Mouse (Mus musculus) spleen, postnatal 36 days (tissue): ENCODE measurements around the gene Gm20388.

Experiments used
- DNase-seq, 2 experiments: peaks; one replicate each; pipeline ENCODE4 v3.0.0; 2022; ENCODE audit warnings: low spot score in 2 of 2, mixed read lengths in 1 of 2

Gene Gm20388

DNA sequence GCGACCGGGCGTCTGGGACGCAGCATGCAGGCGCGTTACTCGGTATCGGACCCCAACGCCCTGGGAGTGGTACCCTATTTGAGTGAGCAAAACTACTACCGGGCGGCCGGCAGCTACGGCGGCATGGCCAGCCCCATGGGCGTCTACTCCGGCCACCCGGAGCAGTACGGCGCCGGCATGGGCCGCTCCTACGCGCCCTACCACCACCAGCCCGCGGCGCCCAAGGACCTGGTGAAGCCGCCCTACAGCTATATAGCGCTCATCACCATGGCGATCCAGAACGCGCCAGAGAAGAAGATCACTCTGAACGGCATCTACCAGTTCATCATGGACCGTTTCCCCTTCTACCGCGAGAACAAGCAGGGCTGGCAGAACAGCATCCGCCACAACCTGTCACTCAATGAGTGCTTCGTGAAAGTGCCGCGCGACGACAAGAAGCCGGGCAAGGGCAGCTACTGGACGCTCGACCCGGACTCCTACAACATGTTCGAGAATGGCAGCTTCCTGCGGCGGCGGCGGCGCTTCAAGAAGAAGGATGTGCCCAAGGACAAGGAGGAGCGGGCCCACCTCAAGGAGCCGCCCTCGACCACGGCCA is 1206.0 kb downstream of the Gm20388 start:
- DNase-seq, result no peak

DNA sequence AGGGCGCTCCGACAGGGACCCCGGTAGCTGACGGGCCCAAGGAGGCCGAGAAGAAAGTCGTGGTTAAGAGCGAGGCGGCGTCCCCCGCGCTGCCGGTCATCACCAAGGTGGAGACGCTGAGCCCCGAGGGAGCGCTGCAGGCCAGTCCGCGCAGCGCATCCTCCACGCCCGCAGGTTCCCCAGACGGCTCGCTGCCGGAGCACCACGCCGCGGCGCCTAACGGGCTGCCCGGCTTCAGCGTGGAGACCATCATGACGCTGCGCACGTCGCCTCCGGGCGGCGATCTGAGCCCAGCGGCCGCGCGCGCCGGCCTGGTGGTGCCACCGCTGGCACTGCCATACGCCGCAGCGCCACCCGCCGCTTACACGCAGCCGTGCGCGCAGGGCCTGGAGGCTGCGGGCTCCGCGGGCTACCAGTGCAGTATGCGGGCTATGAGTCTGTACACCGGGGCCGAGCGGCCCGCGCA is 1206.6 kb downstream of the Gm20388 start:
- DNase-seq, result no peak

DNA sequence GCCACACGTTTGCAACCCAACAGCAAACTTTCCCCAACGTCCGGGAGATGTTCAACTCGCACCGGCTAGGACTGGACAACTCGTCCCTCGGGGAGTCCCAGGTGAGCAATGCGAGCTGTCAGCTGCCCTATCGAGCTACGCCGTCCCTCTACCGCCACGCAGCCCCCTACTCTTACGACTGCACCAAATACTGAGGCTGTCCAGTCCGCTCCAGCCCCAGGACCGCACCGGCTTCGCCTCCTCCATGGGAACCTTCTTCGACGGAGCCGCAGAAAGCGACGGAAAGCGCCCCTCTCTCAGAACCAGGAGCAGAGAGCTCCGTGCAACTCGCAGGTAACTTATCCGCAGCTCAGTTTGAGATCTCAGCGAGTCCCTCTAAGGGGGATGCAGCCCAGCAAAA is 1207.3 kb downstream of the Gm20388 start:
- DNase-seq, result no peak

GRCm38 (mm10) chr8:121118634-121119420 is 1208.2 kb downstream of the Gm20388 start:
- no peak for DNase-seq

DNA sequence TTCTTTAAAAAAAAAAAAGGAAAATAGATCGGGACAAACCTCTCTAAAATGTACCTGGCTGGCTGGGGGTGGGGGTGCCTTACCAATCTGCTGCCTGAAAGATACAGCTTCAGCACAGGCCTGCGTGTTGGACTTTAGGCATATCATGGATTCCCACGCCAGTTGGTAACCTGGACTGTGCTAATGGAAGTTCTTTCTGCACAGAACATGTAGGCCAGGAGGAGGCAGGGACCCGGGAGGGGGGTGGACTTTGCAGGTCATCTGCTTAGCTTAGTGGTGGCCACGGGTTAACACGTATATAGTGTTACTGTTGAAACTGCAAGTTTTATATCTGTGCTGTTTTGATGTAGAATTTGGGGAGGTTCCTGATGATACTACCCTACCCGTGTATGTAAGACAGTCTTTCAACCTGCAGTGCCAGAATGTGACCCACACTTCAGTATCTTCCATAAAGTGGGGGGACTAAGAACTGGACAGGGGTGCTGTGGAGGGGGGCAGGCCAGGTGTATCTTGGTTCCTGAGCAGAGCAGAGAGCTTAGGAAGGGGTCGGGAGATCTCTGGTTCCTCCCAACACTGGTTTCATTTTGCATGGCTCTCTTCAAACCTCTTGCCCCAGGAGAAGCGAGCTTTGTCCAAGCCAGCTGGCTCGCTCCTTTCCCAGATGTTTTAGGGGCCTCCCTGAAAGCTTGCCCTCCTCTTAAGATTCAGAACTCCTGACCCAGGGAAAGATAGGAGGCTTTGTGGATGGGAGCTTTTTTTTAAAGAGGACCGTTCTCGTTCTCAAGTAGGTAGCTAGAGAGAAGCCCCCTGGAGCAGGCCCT is 1209.2 kb downstream of the Gm20388 start:
- no peak for DNase-seq

GRCm38 (mm10) chr8:121120456-121121419 is 1210.1 kb downstream of the Gm20388 start:
- DNase-seq, result no peak

GRCm38 (mm10) chr8:121121704-121122103 is 1211.1 kb downstream of the Gm20388 start:
- no peak for DNase-seq

DNA sequence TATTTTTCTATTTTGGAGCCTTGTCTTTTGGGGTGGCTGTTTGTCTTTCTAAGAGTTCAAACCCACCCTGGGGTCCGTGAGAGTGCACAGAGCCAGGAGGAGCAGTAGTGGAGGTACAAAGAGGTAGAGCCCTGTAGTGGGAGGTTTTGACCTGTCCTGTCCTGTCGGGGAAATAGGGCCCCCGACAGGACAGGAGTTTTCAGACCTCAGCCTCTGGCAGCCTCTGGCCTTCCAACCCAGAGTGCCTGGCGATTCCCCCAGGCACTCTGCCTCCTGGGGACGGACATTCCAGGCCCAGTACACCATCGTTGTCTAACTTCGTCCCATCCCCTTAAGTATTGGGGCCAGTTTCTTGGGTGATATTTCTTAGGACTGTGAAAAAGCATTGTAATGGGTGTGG is 1211.7 kb downstream of the Gm20388 start:
- no peak for DNase-seq

DNA sequence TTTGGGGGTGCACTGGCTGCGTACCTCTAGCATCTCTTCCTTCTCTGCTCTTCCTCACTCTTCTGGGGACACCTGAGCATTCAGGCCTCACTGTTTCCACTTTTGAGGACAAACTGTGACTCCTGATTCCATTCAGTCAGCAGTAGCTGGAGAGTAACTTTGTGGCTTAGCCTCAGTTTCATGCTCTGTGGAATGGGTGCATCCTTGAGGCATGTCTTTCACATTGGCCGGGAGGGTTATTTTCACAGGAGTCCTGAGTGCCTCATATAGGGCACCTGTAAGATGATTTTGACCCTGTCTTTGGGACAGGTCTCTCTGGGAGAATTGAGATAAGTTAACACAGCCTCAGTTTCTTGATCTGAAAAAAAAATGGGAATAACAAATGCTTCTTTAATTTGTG is 1212.5 kb downstream of the Gm20388 start:
- no peak for DNase-seq

- no peak for DNase-seq
These were observed 1214.1 kb downstream of the Gm20388 start for GRCm38 (mm10) chr8:121124547-121125239.

DNA sequence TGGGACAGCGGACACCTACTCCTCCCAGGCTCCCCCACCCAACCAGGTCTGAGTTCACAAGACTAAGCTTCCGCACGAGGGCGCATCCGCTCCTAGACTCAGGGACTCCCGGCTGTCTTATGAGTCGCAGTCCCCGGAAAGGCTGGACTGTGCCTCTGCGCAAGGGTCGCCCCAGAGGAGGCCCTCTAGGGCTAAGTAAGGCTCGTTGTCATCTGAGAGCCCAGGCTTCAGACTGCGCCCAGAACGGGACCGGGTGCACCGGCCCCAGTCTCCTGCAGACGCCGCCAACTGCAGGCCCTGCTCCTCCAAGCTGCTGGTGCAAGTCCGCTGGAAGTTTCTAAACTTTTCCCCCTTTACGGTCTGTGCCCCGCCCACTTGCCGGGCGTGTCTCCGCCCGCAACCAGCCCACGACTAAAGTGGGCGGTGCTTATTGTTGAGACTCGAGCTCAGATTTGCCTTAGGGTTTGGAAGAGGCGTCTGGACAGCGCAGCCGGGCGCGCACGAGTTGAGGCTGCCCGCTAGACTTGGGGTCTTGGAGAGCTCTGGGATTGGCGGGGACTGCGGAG is 1214.8 kb downstream of the Gm20388 start:
- DNase-seq, result no peak

- no peak for DNase-seq
These were observed 1215.5 kb downstream of the Gm20388 start for GRCm38 (mm10) chr8:121126191-121126590.

DNA sequence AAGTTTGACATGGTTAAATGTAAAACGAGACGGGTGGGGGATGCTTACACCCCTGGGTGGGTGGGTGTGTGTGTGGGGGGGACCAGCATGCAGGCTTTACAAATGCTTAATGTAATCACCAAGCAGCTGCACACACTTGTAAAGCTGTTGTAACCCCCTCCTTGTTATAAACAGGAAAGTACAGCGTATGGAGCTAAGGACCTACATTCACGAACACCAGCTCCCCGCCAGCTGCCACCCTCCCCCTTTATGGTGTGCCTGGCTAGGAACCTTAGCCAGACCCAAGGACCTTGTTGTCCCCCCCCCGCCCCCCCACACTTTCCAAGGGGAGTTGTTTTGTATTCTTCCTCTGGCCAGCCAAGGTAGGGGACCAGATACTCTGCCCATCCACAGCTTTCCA is 1216.1 kb downstream of the Gm20388 start:
- no peak for DNase-seq

DNA sequence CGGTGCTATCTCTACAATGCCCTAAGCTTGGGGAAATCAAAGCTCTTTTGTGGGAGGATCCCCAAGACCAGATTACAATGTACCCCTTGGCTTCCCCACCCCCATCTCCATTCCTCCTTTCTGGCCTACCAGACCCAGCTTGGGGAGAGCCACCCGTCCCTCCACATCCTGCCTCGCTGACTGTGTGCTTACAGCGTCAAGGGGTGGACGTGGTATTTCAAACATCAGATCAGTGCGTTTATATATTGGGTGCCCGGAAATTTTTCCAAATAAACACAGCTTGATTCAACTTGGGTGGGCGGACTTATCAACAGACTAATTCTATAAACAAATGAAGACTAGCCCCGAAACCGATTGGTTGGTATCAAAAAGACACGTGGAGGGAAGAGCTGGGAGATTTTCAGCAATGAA is 1216.7 kb downstream of the Gm20388 start:
- DNase-seq, result no peak

- DNase-seq, result no peak
These were observed 1217.2 kb downstream of the Gm20388 start, which contains the start of gene Foxl1 for GRCm38 (mm10) chr8:121127756-121128375. Foxl1 (plus strand) TSS chr8:121127940.

- DNase-seq, result no peak
These were observed 1218.1 kb downstream of the Gm20388 start for GRCm38 (mm10) chr8:121128531-121129264.

DNA sequence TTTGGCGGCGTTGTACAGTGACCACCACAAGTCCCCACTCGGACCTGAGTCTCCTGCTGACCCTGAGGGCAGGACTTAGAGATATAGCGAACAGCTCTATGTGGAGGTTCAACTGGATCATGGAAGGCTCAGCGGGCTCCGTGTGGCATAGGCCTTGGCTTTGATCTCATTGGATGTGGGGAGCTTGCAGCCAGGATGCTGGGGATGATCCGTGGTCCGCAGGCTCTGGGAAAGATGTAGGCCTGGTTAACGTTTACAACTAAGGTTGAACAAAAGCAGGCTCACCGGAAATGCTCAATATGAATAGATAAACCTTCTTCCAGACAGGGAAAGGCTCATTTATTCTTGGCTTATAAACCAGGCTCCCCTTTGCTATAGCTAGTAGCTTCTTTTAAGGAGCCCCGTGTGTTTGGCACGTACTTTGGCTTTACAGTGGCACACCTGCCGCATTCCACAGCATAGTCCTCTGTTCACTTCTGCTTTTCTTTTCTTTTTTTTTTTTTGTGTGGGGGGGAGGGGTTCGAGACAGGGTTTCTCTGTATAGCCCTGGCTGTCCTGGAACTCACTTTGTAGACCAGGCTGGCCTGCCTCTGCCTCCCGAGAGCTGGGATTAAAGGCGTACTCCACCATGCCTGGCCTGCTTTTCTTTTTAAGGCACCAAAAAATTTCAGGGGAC is 1218.8 kb downstream of the Gm20388 start:
- DNase-seq, result no peak

- DNase-seq, result no peak
These were observed 1219.9 kb downstream of the Gm20388 start for GRCm38 (mm10) chr8:121130522-121130921.
